8 mouse cellular contexts compared by ENCODE assay signal in genomic region chr2:32449761-32450754, GRCm38 (mm10). TPM values are rescaled to one million over a fixed set of nuclear protein-coding genes. Genes with fewer than 3 reads are reported as not detected.
DNase-seq lines count a peak whose midpoint lies in the region; ATAC-seq lines count a peak whose summit lies in the region.

Naif1 (plus strand) TSS chr2:32450457.

- peak within 1 kb of the TSS; percentile 86 for H3K4me3 ChIP-seq in brown adipose tissue, adult 24 weeks (ENCODE audit: insufficient read depth, low read depth, low read length)
- peak within 1 kb of the TSS; percentile 58 for H3K4me3 ChIP-seq in heart, embryonic 16.5 days (ENCODE audit: low read length)
- peak within 1 kb of the TSS; percentile 87 for H3K4me3 ChIP-seq in liver, embryonic 13.5 days (replicated peaks)
- peak within 1 kb of the TSS; percentile 90 for H3K4me3 ChIP-seq in stomach, embryonic 15.5 days (replicated peaks)

- DNase-seq in layer of hippocampus, adult 11-12 months (ENCODE audit: low spot score) = peak; percentile 69
- DNase-seq in layer of hippocampus, adult 9-10 months (ENCODE audit: low spot score) = no peak
- no peak for DNase-seq in liver, embryonic 13.5 days
- DNase-seq in yolk sac, embryonic 10.5 days (ENCODE audit: low spot score) = no peak

- H3K4me2 ChIP-seq in heart, embryonic 16.5 days (ENCODE audit: low read depth, low read length) = peak within 1 kb of the TSS; percentile 76
- peak within 1 kb of the TSS; percentile 98 for H3K4me2 ChIP-seq in liver, embryonic 13.5 days
- H3K4me2 ChIP-seq in stomach, embryonic 15.5 days = peak within 1 kb of the TSS; percentile 88

- WGBS in heart, embryonic 16.5 days = 69% methylated on average over 15 of the region's 15 CpGs
- 52% methylated on average over 15 of the region's 15 CpGs for WGBS in liver, embryonic 13.5 days (ENCODE audit: insufficient replicate concordance)
- WGBS in stomach, embryonic 15.5 days = 71% methylated on average over 15 of the region's 15 CpGs

- H3K9me3 ChIP-seq in heart, embryonic 16.5 days (replicated peaks; ENCODE audit: control insufficient read depth, low read length) = no peaks in the 10 kb centered on the region
- no peaks in the 10 kb centered on the region for H3K9me3 ChIP-seq in liver, embryonic 13.5 days (replicated peaks)
- H3K9me3 ChIP-seq in stomach, embryonic 15.5 days = no peaks in the 10 kb centered on the region

- H3K4me1 ChIP-seq in brown adipose tissue, adult 24 weeks (ENCODE audit: control insufficient read depth, insufficient read depth, insufficient read length, low read length) = peaks cover 31% of the 10 kb centered on the region
- H3K4me1 ChIP-seq in heart, embryonic 16.5 days (ENCODE audit: control insufficient read depth, insufficient read depth, low read length) = peaks cover 39% of the 10 kb centered on the region
- H3K4me1 ChIP-seq in liver, embryonic 13.5 days (replicated peaks) = peaks cover 73% of the 10 kb centered on the region
- H3K4me1 ChIP-seq in stomach, embryonic 15.5 days = peaks cover 35% of the 10 kb centered on the region

- peak within 1 kb of the TSS; percentile 70 for H3K9ac ChIP-seq in heart, embryonic 16.5 days (ENCODE audit: low read length)
- peak within 1 kb of the TSS; percentile 93 for H3K9ac ChIP-seq in liver, embryonic 13.5 days
- peak within 1 kb of the TSS; percentile 69 for H3K9ac ChIP-seq in stomach, embryonic 15.5 days

- no peaks in the 10 kb centered on the region for H3K27me3 ChIP-seq in heart, embryonic 16.5 days (ENCODE audit: control insufficient read depth, insufficient read depth, low read length)
- H3K27me3 ChIP-seq in liver, embryonic 13.5 days = no peaks in the 10 kb centered on the region
- H3K27me3 ChIP-seq in stomach, embryonic 15.5 days (replicated peaks) = no peaks in the 10 kb centered on the region

- ATAC-seq in heart, embryonic 16.5 days (replicated peaks; ENCODE audit: extremely low read depth, insufficient read depth, low FRiP score) = no peak
- ATAC-seq in liver, embryonic 13.5 days (ENCODE audit: low read depth) = no peak
- no peak for ATAC-seq in stomach, embryonic 15.5 days (ENCODE audit: insufficient read depth, low FRiP score, low read depth)
- no peak for ATAC-seq in cerebellum, adult (ENCODE audit: insufficient number of reproducible peaks, low FRiP score, low TSS enrichment)

- peak within 1 kb of the TSS; percentile 76 for H3K27ac ChIP-seq in brown adipose tissue, adult 24 weeks (replicated peaks; ENCODE audit: low read depth, low read length)
- H3K27ac ChIP-seq in heart, embryonic 16.5 days (ENCODE audit: low read length) = peak within 1 kb of the TSS; percentile 96
- peak within 1 kb of the TSS; percentile 90 for H3K27ac ChIP-seq in liver, embryonic 13.5 days
- peak within 1 kb of the TSS; percentile 97 for H3K27ac ChIP-seq in stomach, embryonic 15.5 days

- no peaks in the 10 kb centered on the region for H3K36me3 ChIP-seq in heart, embryonic 16.5 days (ENCODE audit: control insufficient read depth, insufficient read depth)
- H3K36me3 ChIP-seq in liver, embryonic 13.5 days = peaks cover 10% of the 10 kb centered on the region
- no peaks in the 10 kb centered on the region; the same call in 1 of the 2 replicates for H3K36me3 ChIP-seq in stomach, embryonic 15.5 days

RNA-seq across cellular contexts. Expression of gene Naif1, which starts in this region (rescaled TPM):
- 1.8 and 2.1 TPM in 2 replicates for polyA plus RNA-seq in brown adipose tissue, adult 24 weeks (2012; ENCODE audit: insufficient read depth, insufficient read length, missing spikeins)
- polyA plus RNA-seq in heart, embryonic 16.5 days (2015; fragmentation: Nextera tagmentation; extraction: Ambion mirVana) = 5.1 and 5.6 TPM in 2 replicates
- 2.2 and 2.4 TPM in 2 replicates for polyA plus RNA-seq in liver, embryonic 13.5 days (2015; fragmentation: Nextera tagmentation; extraction: Ambion mirVana)
- polyA plus RNA-seq in stomach, embryonic 15.5 days (2015; fragmentation: Nextera tagmentation; extraction: Ambion mirVana) = 5.1 and 5.4 TPM in 2 replicates
